Mouse (Mus musculus): Measurements from ENCODE around the gene Inpp5d. TPM values are rescaled to one million over a fixed set of nuclear protein-coding genes. Genes with fewer than 3 reads are reported as not detected.

Inpp5d gene
- polyA plus RNA-seq, 1 experiment from 2014 or later: 3.3 TPM

DNA sequence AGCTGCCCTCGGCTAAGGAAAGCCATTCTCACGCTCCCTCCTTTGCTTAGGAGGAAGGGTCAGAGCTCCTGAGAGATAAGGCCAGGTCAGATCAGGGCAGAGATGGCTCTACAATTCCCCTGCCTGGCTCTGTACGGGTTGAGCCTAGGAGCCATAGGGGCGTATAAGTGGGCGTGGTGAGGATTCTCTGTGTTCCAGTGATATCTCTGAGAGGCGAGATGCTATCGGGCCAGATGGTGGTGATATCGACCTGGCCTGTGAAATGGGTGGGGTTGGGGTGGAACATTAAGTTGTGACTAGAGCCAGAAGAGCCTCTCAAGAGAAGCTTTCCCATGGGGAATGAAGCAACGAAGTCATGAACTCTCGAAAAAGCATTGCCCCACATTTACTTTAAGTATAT lies 11.5 kb downstream of the Inpp5d start:
- Histone ChIP-seq H3K4me2 (ENCODE audit: low read length) (no peak overlapping the region), H3K9ac (ENCODE audit: low read length) (no peak overlapping the region), H3K4me3 (ENCODE audit: low read depth, low read length) (no peak overlapping the region), H3K9me3 (replicated peaks; ENCODE audit: control insufficient read depth, low read length) (no peaks in the 10 kb centered on the region), H3K27ac (ENCODE audit: low read depth, low read length) (no peak overlapping the region), H3K4me1 (ENCODE audit: control insufficient read depth, insufficient read depth, low read length) (no peaks in the 10 kb centered on the region), H3K27me3 (replicated peaks; ENCODE audit: control insufficient read depth, insufficient read depth, low read length) (no peaks in the 10 kb centered on the region), H3K36me3 (ENCODE audit: control insufficient read depth, insufficient read depth, low read length) (no peaks in the 10 kb centered on the region)
- 89% methylated on average over 10 of the region's 10 CpGs for WGBS
- no peak for DNase-seq (ENCODE audit: low spot score)
- ATAC-seq: no peak

DNA sequence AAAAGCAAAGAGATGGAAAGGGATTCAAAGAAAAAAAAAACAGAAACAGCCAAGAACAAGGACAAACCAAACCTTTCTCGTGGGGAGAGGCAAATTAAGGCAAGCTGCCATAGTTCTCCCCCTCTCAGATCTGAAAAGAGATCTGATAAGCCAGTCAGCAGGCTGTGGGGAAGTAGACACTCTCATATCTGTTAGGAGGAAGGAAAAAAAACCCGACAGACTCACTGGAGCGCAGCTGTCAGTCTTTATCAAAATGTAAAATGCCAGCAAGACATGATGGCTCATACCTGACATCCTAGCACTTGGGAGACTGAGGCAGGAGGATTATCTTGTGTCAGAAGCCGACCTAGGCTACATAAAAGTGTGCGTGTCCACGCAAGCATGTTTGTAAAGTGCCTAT lies 12.1 kb downstream of the Inpp5d start:
- H3K36me3 ChIP-seq (ENCODE audit: control insufficient read depth, insufficient read depth, low read length): no peaks in the 10 kb centered on the region
- no peak overlapping the region for H3K4me3 ChIP-seq (ENCODE audit: low read depth, low read length)
- no peak overlapping the region for H3K4me2 ChIP-seq (ENCODE audit: low read length)
- H3K27me3 ChIP-seq (replicated peaks; ENCODE audit: control insufficient read depth, insufficient read depth, low read length): no peaks in the 10 kb centered on the region
- 81% methylated on average over 6 of the region's 6 CpGs for WGBS
- DNase-seq (ENCODE audit: low spot score) (no peak), ATAC-seq (no peak)
- H3K9ac ChIP-seq (ENCODE audit: low read length): no peak overlapping the region
- no peak overlapping the region for H3K27ac ChIP-seq (ENCODE audit: low read depth, low read length)
- no peaks in the 10 kb centered on the region for H3K9me3 ChIP-seq (replicated peaks; ENCODE audit: control insufficient read depth, low read length)
- no peaks in the 10 kb centered on the region for H3K4me1 ChIP-seq (ENCODE audit: control insufficient read depth, insufficient read depth, low read length)

- H3K4me3 ChIP-seq (ENCODE audit: low read depth, low read length): no peak overlapping the region
- H3K9ac ChIP-seq (ENCODE audit: low read length): no peak overlapping the region
- DNase-seq (ENCODE audit: low spot score): no peak
- 92% methylated on average over 12 of the region's 12 CpGs for WGBS
- ATAC-seq: no peak
- H3K27ac ChIP-seq (ENCODE audit: low read depth, low read length): no peak overlapping the region
- H3K27me3 ChIP-seq (replicated peaks; ENCODE audit: control insufficient read depth, insufficient read depth, low read length): no peaks in the 10 kb centered on the region
- no peaks in the 10 kb centered on the region for H3K36me3 ChIP-seq (ENCODE audit: control insufficient read depth, insufficient read depth, low read length)
- no peak overlapping the region for H3K4me2 ChIP-seq (ENCODE audit: low read length)
- H3K9me3 ChIP-seq (replicated peaks; ENCODE audit: control insufficient read depth, low read length): no peaks in the 10 kb centered on the region
- no peaks in the 10 kb centered on the region for H3K4me1 ChIP-seq (ENCODE audit: control insufficient read depth, insufficient read depth, low read length)
Measured at GRCm38 (mm10) chr1:87636716-87637117, 16.6 kb downstream of the Inpp5d start.

- no peak for ATAC-seq
Measured at GRCm38 (mm10) chr1:87637121-87637877, 17.2 kb downstream of the Inpp5d start.

DNA sequence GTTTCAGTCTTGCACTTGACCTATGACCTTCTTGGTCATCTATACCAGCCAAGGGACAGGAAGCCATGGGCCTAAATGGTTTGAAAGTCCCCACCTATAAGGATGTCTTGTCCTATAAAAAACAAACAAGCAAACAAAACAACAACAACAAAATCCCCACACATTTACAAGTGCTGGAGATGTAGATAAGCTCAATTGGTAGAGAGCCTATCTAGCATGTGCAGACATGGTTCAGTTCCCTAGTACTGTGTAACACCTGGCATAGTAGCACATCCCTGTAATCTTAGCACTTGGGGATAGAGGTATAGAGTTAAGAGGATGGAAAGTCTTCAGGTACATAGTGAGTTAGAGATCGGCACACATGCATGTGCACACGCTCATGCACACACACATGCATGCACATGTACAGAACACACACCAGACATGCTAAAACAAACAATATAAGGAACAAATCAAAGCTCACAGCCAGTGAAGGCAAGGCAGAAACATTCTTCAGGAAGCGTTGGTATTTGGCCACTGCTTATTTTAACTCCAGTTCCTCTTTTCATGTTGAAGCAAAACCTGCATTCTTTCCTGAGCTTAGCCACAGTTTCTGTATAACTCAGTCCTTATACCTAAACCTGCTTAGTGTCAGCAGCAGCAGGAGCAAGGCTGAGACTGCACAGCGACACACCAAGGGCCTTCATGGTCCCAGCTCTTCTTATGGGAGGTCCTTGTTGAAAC lies 17.9 kb downstream of the Inpp5d start:
- H3K9ac ChIP-seq (ENCODE audit: low read length): no peak overlapping the region
- no peaks in the 10 kb centered on the region for H3K36me3 ChIP-seq (ENCODE audit: control insufficient read depth, insufficient read depth, low read length)
- no peaks in the 10 kb centered on the region for H3K27me3 ChIP-seq (replicated peaks; ENCODE audit: control insufficient read depth, insufficient read depth, low read length)
- H3K27ac ChIP-seq (ENCODE audit: low read depth, low read length): no peak overlapping the region
- no peaks in the 10 kb centered on the region for H3K9me3 ChIP-seq (replicated peaks; ENCODE audit: control insufficient read depth, low read length)
- WGBS: 93% methylated on average over 4 of the region's 4 CpGs
- H3K4me3 ChIP-seq (ENCODE audit: low read depth, low read length): no peak overlapping the region
- no peak for ATAC-seq
- H3K4me2 ChIP-seq (ENCODE audit: low read length): no peak overlapping the region
- no peaks in the 10 kb centered on the region for H3K4me1 ChIP-seq (ENCODE audit: control insufficient read depth, insufficient read depth, low read length)
- no peak for DNase-seq (ENCODE audit: low spot score)

More at GRCm38 (mm10) chr1:87637121-87637877, 17.2 kb downstream of the Inpp5d start:
- Histone ChIP-seq H3K4me2 (ENCODE audit: low read length) (no peak overlapping the region), H3K9me3 (replicated peaks; ENCODE audit: control insufficient read depth, low read length) (no peaks in the 10 kb centered on the region), H3K27me3 (replicated peaks; ENCODE audit: control insufficient read depth, insufficient read depth, low read length) (no peaks in the 10 kb centered on the region), H3K4me1 (ENCODE audit: control insufficient read depth, insufficient read depth, low read length) (no peaks in the 10 kb centered on the region), H3K36me3 (ENCODE audit: control insufficient read depth, insufficient read depth, low read length) (no peaks in the 10 kb centered on the region), H3K27ac (ENCODE audit: low read depth, low read length) (no peak overlapping the region), H3K9ac (ENCODE audit: low read length) (no peak overlapping the region), H3K4me3 (ENCODE audit: low read depth, low read length) (no peak overlapping the region)
- 89% methylated on average over 4 of the region's 4 CpGs for WGBS
- DNase-seq (ENCODE audit: low spot score): no peak

- 90% methylated on average over 8 of the region's 8 CpGs for WGBS
- DNase-seq (ENCODE audit: low spot score): no peak
- H3K27ac ChIP-seq (ENCODE audit: low read depth, low read length): no peak overlapping the region
- no peak overlapping the region for H3K9ac ChIP-seq (ENCODE audit: low read length)
- H3K9me3 ChIP-seq (replicated peaks; ENCODE audit: control insufficient read depth, low read length): no peaks in the 10 kb centered on the region
- H3K36me3 ChIP-seq (ENCODE audit: control insufficient read depth, insufficient read depth, low read length): no peaks in the 10 kb centered on the region
- no peaks in the 10 kb centered on the region for H3K27me3 ChIP-seq (replicated peaks; ENCODE audit: control insufficient read depth, insufficient read depth, low read length)
- H3K4me3 ChIP-seq (ENCODE audit: low read depth, low read length): no peak overlapping the region
- no peak for ATAC-seq
- no peak overlapping the region for H3K4me2 ChIP-seq (ENCODE audit: low read length)
- H3K4me1 ChIP-seq (ENCODE audit: control insufficient read depth, insufficient read depth, low read length): no peaks in the 10 kb centered on the region
Measured at GRCm38 (mm10) chr1:87639724-87640123, 19.6 kb downstream of the Inpp5d start.

DNA sequence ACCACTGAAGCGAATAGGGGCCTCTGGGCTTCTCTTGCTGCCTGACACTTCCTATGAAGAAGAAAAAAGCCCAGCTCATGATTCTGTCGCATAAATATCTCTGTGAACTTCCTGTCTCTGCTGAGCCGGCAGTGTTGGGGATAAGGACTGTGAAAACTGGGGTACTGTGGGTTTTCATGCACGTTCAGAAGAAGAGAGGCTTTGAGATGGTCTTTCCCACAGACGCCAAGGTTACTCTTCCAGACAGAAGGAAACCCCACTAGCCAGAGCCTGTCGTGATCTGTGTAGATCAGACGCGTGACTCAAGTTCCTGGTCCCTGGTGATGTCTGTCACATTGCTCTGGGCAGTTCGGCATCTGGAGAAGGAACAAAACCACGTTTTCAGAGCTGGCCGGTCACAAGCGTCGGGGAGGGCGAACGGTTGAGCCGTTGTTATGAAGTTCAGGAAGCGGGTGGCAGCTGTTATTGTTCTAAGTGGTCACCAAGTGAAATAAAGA lies 20.1 kb downstream of the Inpp5d start:
- Histone ChIP-seq H3K9me3 (replicated peaks; ENCODE audit: control insufficient read depth, low read length) (no peaks in the 10 kb centered on the region), H3K4me2 (ENCODE audit: low read length) (no peak overlapping the region), H3K9ac (ENCODE audit: low read length) (no peak overlapping the region), H3K27ac (ENCODE audit: low read depth, low read length) (no peak overlapping the region), H3K4me3 (ENCODE audit: low read depth, low read length) (no peak overlapping the region), H3K27me3 (replicated peaks; ENCODE audit: control insufficient read depth, insufficient read depth, low read length) (no peaks in the 10 kb centered on the region), H3K4me1 (ENCODE audit: control insufficient read depth, insufficient read depth, low read length) (no peaks in the 10 kb centered on the region), H3K36me3 (ENCODE audit: control insufficient read depth, insufficient read depth, low read length) (no peaks in the 10 kb centered on the region)
- WGBS: 84% methylated on average over 17 of the region's 17 CpGs
- ATAC-seq (no peak), DNase-seq (ENCODE audit: low spot score) (no peak)

DNA sequence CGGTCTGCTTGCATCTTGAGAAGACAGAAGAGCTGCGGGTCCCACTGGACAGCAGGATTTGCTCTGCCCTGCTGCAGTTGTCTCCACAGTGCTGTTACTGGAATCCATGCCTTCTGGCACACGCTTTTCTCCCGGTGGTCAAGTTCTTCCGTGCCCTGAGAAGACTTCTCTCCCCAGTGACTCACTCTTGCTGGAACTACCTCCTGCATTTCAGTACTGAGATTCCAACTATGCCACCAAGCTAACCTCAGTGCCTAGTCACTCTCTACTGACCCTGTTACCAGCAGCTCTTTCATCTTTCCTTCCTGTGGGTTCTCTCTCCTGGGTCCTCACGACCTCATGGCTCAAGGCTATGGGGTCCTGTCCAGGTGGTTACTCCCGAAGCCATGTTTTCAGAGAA lies 22.9 kb downstream of the Inpp5d start:
- 91% methylated on average over 7 of the region's 7 CpGs for WGBS
- Histone ChIP-seq H3K27ac (ENCODE audit: low read depth, low read length) (no peak overlapping the region), H3K9me3 (replicated peaks; ENCODE audit: control insufficient read depth, low read length) (no peaks in the 10 kb centered on the region), H3K36me3 (ENCODE audit: control insufficient read depth, insufficient read depth, low read length) (no peaks in the 10 kb centered on the region), H3K4me3 (ENCODE audit: low read depth, low read length) (no peak overlapping the region), H3K9ac (ENCODE audit: low read length) (no peak overlapping the region), H3K27me3 (replicated peaks; ENCODE audit: control insufficient read depth, insufficient read depth, low read length) (no peaks in the 10 kb centered on the region), H3K4me1 (ENCODE audit: control insufficient read depth, insufficient read depth, low read length) (no peaks in the 10 kb centered on the region), H3K4me2 (ENCODE audit: low read length) (no peak overlapping the region)
- DNase-seq (ENCODE audit: low spot score) (no peak), ATAC-seq (no peak)

- H3K4me1 ChIP-seq (ENCODE audit: control insufficient read depth, insufficient read depth, low read length): no peaks in the 10 kb centered on the region
- no peaks in the 10 kb centered on the region for H3K9me3 ChIP-seq (replicated peaks; ENCODE audit: control insufficient read depth, low read length)
- H3K36me3 ChIP-seq (ENCODE audit: control insufficient read depth, insufficient read depth, low read length): no peaks in the 10 kb centered on the region
- no peak overlapping the region for H3K4me2 ChIP-seq (ENCODE audit: low read length)
- no peak overlapping the region for H3K9ac ChIP-seq (ENCODE audit: low read length)
- H3K27ac ChIP-seq (ENCODE audit: low read depth, low read length): no peak overlapping the region
- H3K27me3 ChIP-seq (replicated peaks; ENCODE audit: control insufficient read depth, insufficient read depth, low read length): no peaks in the 10 kb centered on the region
- no peak for DNase-seq (ENCODE audit: low spot score)
- ATAC-seq: no peak
- WGBS: 73% methylated on average over 7 of the region's 7 CpGs
- H3K4me3 ChIP-seq (ENCODE audit: low read depth, low read length): no peak overlapping the region
Measured at GRCm38 (mm10) chr1:87645041-87645440, 24.9 kb downstream of the Inpp5d start.
